Mouse (Mus musculus) kidney, adult 18-20 months (tissue): ENCODE measurements around the gene Fcmr.

Source experiments
- DNase-seq: peaks from one replicate; pipeline ENCODE4 v3.0.0; 2021

Gene Fcmr

GRCm38 (mm10) chr1:130864238-130864637, 1.2 kb upstream of the Fcmr start:
- DNase-seq = no peak

- no peak for DNase-seq
These were observed 728 bp upstream of the Fcmr start for GRCm38 (mm10) chr1:130864741-130865140.

GRCm38 (mm10) chr1:130872912-130873311, 7.4 kb downstream of the Fcmr start:
- DNase-seq = no peak

- peak; percentile 42 for DNase-seq
These were observed 9.7 kb downstream of the Fcmr start for GRCm38 (mm10) chr1:130875139-130875538.

- DNase-seq = no peak
These were observed 10.4 kb downstream of the Fcmr start for GRCm38 (mm10) chr1:130875910-130876309.

GRCm38 (mm10) chr1:130876931-130877509, 11.6 kb downstream of the Fcmr start:
- no peak for DNase-seq

GRCm38 (mm10) chr1:130877889-130878614, 12.6 kb downstream of the Fcmr start:
- peak; percentile 38 for DNase-seq

- no peak for DNase-seq
These were observed 14.5 kb downstream of the Fcmr start for GRCm38 (mm10) chr1:130879927-130880326.

GRCm38 (mm10) chr1:130883146-130883545, 17.7 kb downstream of the Fcmr start:
- no peak for DNase-seq

- no peak for DNase-seq
These were observed 21.9 kb downstream of the Fcmr start, which contains the start of gene Il24 for GRCm38 (mm10) chr1:130887354-130887753. Gene Il24 (minus strand): TSS chr1:130887454.

GRCm38 (mm10) chr1:130892446-130892845, 27.0 kb downstream of the Fcmr start:
- DNase-seq = no peak

- DNase-seq = no peak
These were observed 28.0 kb downstream of the Fcmr start for GRCm38 (mm10) chr1:130893329-130894040.

GRCm38 (mm10) chr1:130894468-130894867, 29.0 kb downstream of the Fcmr start:
- no peak for DNase-seq

- DNase-seq = no peak
These were observed 37.0 kb downstream of the Fcmr start for GRCm38 (mm10) chr1:130902505-130902904.

GRCm38 (mm10) chr1:130911401-130912010, 46.0 kb downstream of the Fcmr start, which contains the start of gene Il20:
Gene Il20 (minus strand): TSS chr1:130911451.
- no peak for DNase-seq

GRCm38 (mm10) chr1:130918323-130918980, 53.0 kb downstream of the Fcmr start:
- no peak for DNase-seq

GRCm38 (mm10) chr1:130926484-130926883, 61.0 kb downstream of the Fcmr start:
- DNase-seq = no peak
